Mouse (Mus musculus): ENCODE results near the gene Olfr1138.

Gene Olfr1138

DNA sequence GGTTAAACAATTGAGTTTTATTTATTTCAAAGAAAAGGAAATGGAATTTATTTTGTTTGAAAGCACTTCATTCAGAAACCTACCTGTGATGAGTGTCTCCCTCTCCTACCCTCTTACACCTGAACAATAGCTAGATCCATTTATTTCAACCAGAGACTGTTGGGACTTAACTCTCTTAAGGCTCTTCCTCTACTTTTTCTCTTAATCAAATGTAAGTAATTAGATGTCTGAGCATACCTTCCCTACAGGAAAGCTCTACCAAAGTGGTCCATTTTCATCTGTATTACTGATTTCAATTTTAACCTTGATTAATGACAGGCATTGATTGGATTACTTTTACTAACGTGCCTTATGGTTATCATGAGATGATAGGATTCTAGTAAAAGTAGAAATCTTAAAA lies at the start of gene Olfr1138:
Gene Olfr1138, minus strand, starts transcription at position 101 of the 400 bp plus-strand sequence.
- no peak for DNase-seq (ENCODE audit: extremely low spot score, low read depth, low spot score)

DNA sequence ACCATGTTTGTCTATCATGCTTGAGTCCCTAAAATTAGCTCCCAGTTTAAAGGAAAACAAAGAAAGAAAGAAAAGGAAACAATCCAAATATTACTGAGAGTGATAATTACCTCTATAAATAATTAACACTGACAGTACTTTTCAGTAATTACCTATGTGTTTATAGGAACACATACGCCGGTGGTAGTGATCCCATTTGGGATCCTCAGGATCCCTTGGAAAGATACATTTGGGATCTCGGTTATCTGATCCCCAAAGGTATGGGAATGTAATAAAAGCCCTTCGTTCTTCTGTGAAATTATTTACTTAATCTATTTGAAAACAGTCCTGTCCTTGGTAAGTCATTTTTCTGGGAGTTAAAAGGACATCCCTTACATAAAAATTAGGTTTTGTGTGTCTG lies 39.4 kb upstream of the Olfr1138 start, which contains the start of gene Olfr152:
Gene Olfr152, plus strand, starts transcription at position 301 of the 400 bp plus-strand sequence.
- DNase-seq (ENCODE audit: extremely low spot score, low read depth, low spot score), result no peak

DNA sequence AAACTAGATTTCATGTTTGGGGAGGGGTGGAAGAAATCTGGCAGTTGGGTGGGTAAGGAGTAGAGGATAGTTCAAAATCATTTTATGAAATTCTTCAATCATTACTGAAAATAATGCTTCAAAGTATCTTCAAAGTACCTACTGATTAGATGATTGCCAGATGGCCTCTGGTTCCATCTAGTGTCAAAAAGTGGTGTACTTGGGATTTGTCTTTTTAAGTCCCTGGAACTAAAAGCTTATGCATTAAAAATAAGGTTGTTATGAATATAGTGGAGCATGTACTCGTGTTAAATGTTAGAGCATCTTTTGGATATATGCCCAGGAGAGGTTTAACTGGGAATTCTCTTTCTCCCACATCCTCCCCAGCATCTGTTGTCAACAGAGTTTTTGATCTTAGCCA lies 36.4 kb upstream of the Olfr1138 start:
- no peak for DNase-seq (ENCODE audit: extremely low spot score, low read depth, low spot score)

DNA sequence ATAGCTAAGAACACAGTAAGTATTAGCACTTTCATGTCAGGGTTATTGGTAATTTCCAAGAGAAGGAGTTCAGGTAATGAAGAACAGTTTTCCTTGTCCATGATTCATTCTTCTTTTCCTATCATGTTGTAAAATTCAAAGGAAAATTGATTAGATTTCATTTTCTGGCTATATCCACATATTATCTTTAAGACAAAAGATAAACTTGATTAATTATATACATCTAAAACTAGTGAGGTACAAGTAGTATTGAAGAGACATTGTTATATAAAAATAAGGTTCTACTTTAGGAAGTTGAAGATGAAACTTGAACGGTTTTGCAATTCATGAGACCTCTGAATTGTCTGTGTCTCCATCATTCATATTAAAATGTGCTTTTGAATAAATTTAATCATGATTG lies 14.1 kb upstream of the Olfr1138 start, which contains the start of gene Olfr1141:
Gene Olfr1141, minus strand, starts transcription at position 101 of the 400 bp plus-strand sequence.
- DNase-seq (ENCODE audit: extremely low spot score, low read depth, low spot score), result no peak

DNA sequence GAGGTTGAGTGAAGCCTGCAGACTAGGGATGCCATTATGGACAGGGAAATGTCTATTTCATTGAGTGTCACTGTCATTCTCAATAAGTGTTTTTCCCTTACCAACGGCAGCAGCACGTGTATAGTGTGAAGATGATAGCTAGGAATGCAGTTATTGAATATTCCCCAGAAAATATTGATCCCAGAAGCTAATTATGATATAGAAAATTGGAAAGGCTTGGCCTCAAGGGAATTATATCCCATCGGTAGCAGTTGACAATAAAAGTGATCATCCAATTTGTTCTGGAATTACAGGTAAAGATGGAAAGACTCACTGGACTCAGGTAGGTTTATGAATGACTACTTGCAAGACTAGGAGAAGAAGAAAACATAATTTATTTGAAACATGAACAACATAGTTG lies 3.7 kb upstream of the Olfr1138 start, which contains the start of gene Olfr1140:
Gene Olfr1140, plus strand, starts transcription at position 301 of the 400 bp plus-strand sequence.
- DNase-seq (ENCODE audit: extremely low spot score, low read depth, low spot score), result no peak

DNA sequence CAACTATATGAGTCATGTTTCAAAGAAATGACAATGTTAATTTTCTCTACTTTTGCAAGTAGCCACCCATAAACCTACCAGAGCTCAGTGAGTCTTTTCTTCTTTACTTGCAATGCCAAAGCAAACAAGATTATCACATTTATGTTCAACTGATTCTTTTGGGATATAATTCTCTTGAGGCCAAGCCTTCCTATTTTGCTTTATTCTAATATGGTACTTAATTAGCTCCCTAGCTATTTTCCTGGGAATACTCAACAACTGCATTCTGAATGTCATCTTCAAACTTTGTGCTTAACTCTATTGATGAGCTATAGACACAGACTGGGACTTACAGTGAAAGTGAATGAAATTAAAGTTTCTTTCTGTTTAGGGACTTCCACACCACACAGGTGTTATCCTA lies 26.7 kb downstream of the Olfr1138 start, which contains the start of gene Olfr1137:
Gene Olfr1137, minus strand, starts transcription at position 101 of the 400 bp plus-strand sequence.
- no peak for DNase-seq (ENCODE audit: extremely low spot score, low read depth, low spot score)

DNA sequence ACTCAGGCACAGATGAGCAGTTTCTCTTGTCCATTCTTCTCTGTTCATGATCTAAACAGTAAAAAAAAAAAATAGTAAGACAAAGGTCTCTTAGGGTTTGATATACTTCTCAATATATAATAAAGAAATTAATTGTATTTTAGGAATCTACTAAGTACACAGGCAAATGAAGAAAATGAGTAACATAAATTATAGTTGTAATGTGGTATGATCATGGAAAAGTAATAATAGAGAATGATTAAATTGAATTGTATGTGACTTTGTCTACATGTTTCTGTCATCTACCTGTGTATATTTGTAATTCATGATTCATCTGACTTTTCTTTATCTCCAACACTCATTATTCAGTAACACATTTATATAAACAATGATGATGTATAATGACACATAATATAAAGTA lies 45.9 kb downstream of the Olfr1138 start, which contains the start of gene Olfr1136:
Gene Olfr1136, minus strand, starts transcription at position 101 of the 400 bp plus-strand sequence.
- no peak for DNase-seq (ENCODE audit: extremely low spot score, low read depth, low spot score)
